Mouse (Mus musculus) MEL (cell line): ENCODE data around the gene Acvr1. TPM values are rescaled to one million over a fixed set of nuclear protein-coding genes. Genes with fewer than 3 reads are reported as not detected.

Source experiments
- DNase-seq: peaks from one replicate; pipeline ENCODE4 v3.0.0; 2011; ENCODE audit warnings: low read depth, low spot score
- H3K27ac ChIP-seq: 2 replicates; pipeline ENCODE4 v1.5.1; 2012; ENCODE audit warnings: low read depth, mild to moderate bottlenecking, control low read depth, low read length, moderate library complexity; ENCODE audit not compliant: control insufficient read depth
- H3K27me3 ChIP-seq, 2 experiments: fragments of 150-350 bp in 1 of 2; sonication (generic) in 1 of 2; 2 replicates each; pipeline ENCODE4 v1.6.1; 2012; ENCODE audit warnings: low read length in 2 of 2, mild to moderate bottlenecking in 2 of 2, improper control_type of control experiment in 1 of 2, moderate library complexity in 1 of 2; ENCODE audit not compliant: insufficient read depth in 2 of 2, control insufficient read depth in 1 of 2
- H3K36me3 ChIP-seq, 2 experiments: 2 replicates each; pipeline ENCODE4 v1.6.1; 2012 to 2014; ENCODE audit warnings: low read length in 2 of 2, improper control_type of control experiment in 1 of 2, inconsistent platforms in 1 of 2, mild to moderate bottlenecking in 1 of 2; ENCODE audit not compliant: insufficient read depth in 2 of 2, control insufficient read depth in 1 of 2
- H3K4me1 ChIP-seq, 2 experiments: fragments of 150-350 bp in 1 of 2; sonication (generic) in 1 of 2; 2 replicates each; pipeline ENCODE4 v1.6.1; 2012; ENCODE audit warnings: low read length in 2 of 2, improper control_type of control experiment in 1 of 2, mild to moderate bottlenecking in 1 of 2; ENCODE audit not compliant: insufficient read depth in 2 of 2, control insufficient read depth in 1 of 2
- H3K4me3 ChIP-seq, 2 experiments: fragments of 150-350 bp in 1 of 2; sonication (generic) in 1 of 2; 2 replicates each; pipeline ENCODE4 v1.5.1; 2012; ENCODE audit warnings: low read depth in 2 of 2, low read length in 2 of 2, mild to moderate bottlenecking in 2 of 2, moderate library complexity in 2 of 2, control low read depth in 1 of 2, improper control_type of control experiment in 1 of 2; ENCODE audit not compliant: control insufficient read depth in 1 of 2, insufficient read depth in 1 of 2
- H3K79me2 ChIP-seq: 2 replicates; pipeline ENCODE4 v1.6.1; 2012; ENCODE audit warnings: mild to moderate bottlenecking, low read length, moderate library complexity; ENCODE audit not compliant: control insufficient read depth, poor library complexity, insufficient read depth
- H3K9ac ChIP-seq: 2 replicates; pipeline ENCODE4 v1.6.1; 2012; ENCODE audit warnings: low read depth, mild to moderate bottlenecking, control low read depth, low read length, moderate library complexity; ENCODE audit not compliant: control insufficient read depth, poor library complexity, severe bottlenecking
- H3K9me3 ChIP-seq: fragments of 150-350 bp; sonication (generic); replicated peaks from 2 replicates; pipeline ENCODE4 v1.6.1; 2012; ENCODE audit warnings: mild to moderate bottlenecking, low read length, improper control_type of control experiment, moderate library complexity; ENCODE audit not compliant: insufficient read depth
- BHLHE40 ChIP-seq: IDR thresholded peaks from 2 replicates; pipeline ENCODE4 v1.6.1; 2012; ENCODE audit warnings: low read depth, mild to moderate bottlenecking, inconsistent platforms, low read length, improper control_type of control experiment, borderline replicate concordance
- CHD2 ChIP-seq: IDR thresholded peaks from 2 replicates; pipeline ENCODE4 v1.6.1; 2011; ENCODE audit warnings: low read length, improper control_type of control experiment
- CTCF ChIP-seq, 3 experiments: IDR thresholded peaks in 2 of 3; conservative IDR thresholded peaks in 1 of 3; 2 replicates each; pipeline ENCODE4 v1.5.1; 2011 to 2012; ENCODE audit warnings: low read length in 3 of 3, low read depth in 2 of 3, mild to moderate bottlenecking in 2 of 3, improper control_type of control experiment in 1 of 3, inconsistent platforms in 1 of 3, mixed read lengths in 1 of 3, moderate library complexity in 1 of 3; ENCODE audit not compliant: control insufficient read depth in 1 of 3, insufficient read depth in 1 of 3, poor library complexity in 1 of 3, severe bottlenecking in 1 of 3
- E2F4 ChIP-seq: IDR thresholded peaks from 2 replicates; pipeline ENCODE4 v1.6.1; 2011; ENCODE audit warnings: low read depth, low read length, improper control_type of control experiment, borderline replicate concordance
- ELF1 ChIP-seq: IDR thresholded peaks from 2 replicates; pipeline ENCODE4 v1.6.1; 2014; ENCODE audit warnings: low read depth, mild to moderate bottlenecking, inconsistent platforms, low read length, improper control_type of control experiment, moderate library complexity
- HCFC1 ChIP-seq: IDR thresholded peaks from 2 replicates; pipeline ENCODE4 v1.6.1; 2012; ENCODE audit warnings: low read depth, mild to moderate bottlenecking, inconsistent platforms, low read length, improper control_type of control experiment, moderate library complexity
- MAFK ChIP-seq: IDR thresholded peaks from 2 replicates; pipeline ENCODE4 v1.6.1; 2011; ENCODE audit warnings: low read depth, mild to moderate bottlenecking, low read length, improper control_type of control experiment, borderline replicate concordance
- MYB ChIP-seq: IDR thresholded peaks from 2 replicates; pipeline ENCODE4 v1.6.1; 2011; ENCODE audit warnings: mild to moderate bottlenecking, low read depth, low read length, improper control_type of control experiment
- POLR2AphosphoS2 ChIP-seq: IDR thresholded peaks from 2 replicates; pipeline ENCODE4 v1.6.1; 2011; ENCODE audit warnings: low read length, improper control_type of control experiment
- RAD21 ChIP-seq: IDR thresholded peaks from 2 replicates; pipeline ENCODE4 v1.6.1; 2011; ENCODE audit warnings: mild to moderate bottlenecking, low read depth, low read length, improper control_type of control experiment
- RCOR1 ChIP-seq: IDR thresholded peaks from 2 replicates; pipeline ENCODE4 v1.6.1; 2012; ENCODE audit warnings: low read depth, mild to moderate bottlenecking, inconsistent platforms, low read length, improper control_type of control experiment
- SMC3 ChIP-seq: IDR thresholded peaks from 2 replicates; pipeline ENCODE4 v1.6.1; 2011; ENCODE audit warnings: low read depth, low read length, improper control_type of control experiment
- TBP ChIP-seq: IDR thresholded peaks from 2 replicates; pipeline ENCODE4 v1.8.0; 2011; ENCODE audit warnings: low read depth, low read length, improper control_type of control experiment
- USF1 ChIP-seq: IDR thresholded peaks from 2 replicates; pipeline ENCODE4 v1.6.1; 2014; ENCODE audit warnings: low read depth, mild to moderate bottlenecking, inconsistent platforms, low read length, improper control_type of control experiment, moderate library complexity
- ZMIZ1 ChIP-seq: IDR thresholded peaks from 2 replicates; pipeline ENCODE4 v1.6.1; 2012; ENCODE audit warnings: low read depth, mild to moderate bottlenecking, inconsistent platforms, low read length, improper control_type of control experiment, moderate library complexity
- ZNF384 ChIP-seq: IDR thresholded peaks from 2 replicates; pipeline ENCODE4 v1.6.1; 2012; ENCODE audit warnings: low read depth, mild to moderate bottlenecking, inconsistent platforms, low read length, improper control_type of control experiment
- polyA plus RNA-seq, 2 experiments: library from polyadenylated mRNA; stranded (reverse) in 1 of 2; unstranded in 1 of 2; fragments of >175 nt in 1 of 2; fragments of >200 nt in 1 of 2; gene quantifications; 2 replicates each; pipeline versions ENCODE4 v1.2.1 to v1.2.4; 2012; ENCODE audit warnings: low replicate concordance in 2 of 2, low read depth in 1 of 2; ENCODE audit not compliant: insufficient read length in 2 of 2, insufficient read depth in 1 of 2, missing spikeins in 1 of 2
- total RNA-seq: library from RNA; depleted of rRNA; stranded (reverse); fragments of 300-350 nt; gene quantifications from 2 replicates; pipeline ENCODE4 v1.2.3, GENCODE M21; 2012

Gene Acvr1
- total and polyA plus RNA-seq, 3 experiments: not detected

- H3K36me3 ChIP-seq: no peaks in the 10 kb centered on the region
- TF ChIP-seq RCOR1 (no peak), MAFK (no peak), BHLHE40 (no peak), HCFC1 (no peak), ZNF384 (no peak), ZMIZ1 (no peak), SMC3 (no peak), USF1 (no peak), CHD2 (no peak), MYB (no peak), TBP (no peak), RAD21 (no peak), POLR2AphosphoS2 (no peak)
- no peaks in the 10 kb centered on the region for H3K27me3 ChIP-seq
- no peak overlapping the region for H3K4me3 ChIP-seq
- H3K4me1 ChIP-seq: no peaks in the 10 kb centered on the region
- no peak overlapping the region for H3K27ac ChIP-seq
- DNase-seq: no peak
- no peak overlapping the region for H3K9ac ChIP-seq
- H3K9me3 ChIP-seq: no peaks in the 10 kb centered on the region
- H3K79me2 ChIP-seq: no peaks in the 10 kb centered on the region
Measured at GRCm38 (mm10) chr2:58488404-58488803, 78.6 kb downstream of the Acvr1 start.

GRCm38 (mm10) chr2:58487279-58487560 is 79.7 kb downstream of the Acvr1 start:
- no peak for TF ChIP-seq MYB
- no peak for TF ChIP-seq CTCF (IDR thresholded peaks at IDR 0.05 in 2 of 3, conservative IDR thresholded peaks at IDR 0.05 in 1 of 3; ENCODE audit: control insufficient read depth in 1 of 3, insufficient read depth in 1 of 3, low read depth in 2 of 3, low read length in 3 of 3, poor library complexity in 1 of 3, severe bottlenecking in 1 of 3)
- TF ChIP-seq ELF1: no peak
- no peak for TF ChIP-seq E2F4
- no peak for TF ChIP-seq ZNF384
- Histone ChIP-seq H3K9ac (no peak overlapping the region), H3K9me3 (no peaks in the 10 kb centered on the region), H3K4me3 (no peak overlapping the region), H3K27ac (no peak overlapping the region), H3K27me3 (no peaks in the 10 kb centered on the region), H3K36me3 (no peaks in the 10 kb centered on the region), H3K4me1 (no peaks in the 10 kb centered on the region), H3K79me2 (no peaks in the 10 kb centered on the region)
- no peak for DNase-seq
